ENCODE assay signal across 7 mouse cellular contexts in the genomic region with DNA sequence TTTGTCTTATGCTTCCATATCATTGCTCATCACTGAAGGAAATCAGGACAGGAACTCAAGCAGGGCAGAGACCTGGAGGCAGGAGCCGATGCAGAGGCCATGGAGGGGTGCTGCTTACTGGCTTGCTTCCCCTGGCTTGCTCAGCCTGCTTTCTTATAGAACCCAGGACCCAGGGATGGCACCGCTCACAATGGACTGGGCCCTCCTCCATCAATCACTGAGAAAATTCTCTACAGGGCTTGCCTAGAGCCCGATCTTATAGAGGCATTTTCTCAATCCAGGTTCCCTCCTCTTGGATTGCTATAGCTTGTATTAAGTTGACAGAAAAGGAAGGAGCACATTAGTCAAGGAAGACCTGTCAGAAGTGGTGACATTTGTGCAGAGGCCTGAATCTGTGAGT. TPM values are rescaled to one million over a fixed set of nuclear protein-coding genes. Genes with fewer than 3 reads are reported as not detected.
DNase-seq lines count a peak whose midpoint lies in the region; ATAC-seq lines count a peak whose summit lies in the region.

No protein-coding gene starts in this region.

- DNase-seq in kidney, postnatal 4 days, result no peak
- DNase-seq in forebrain, embryonic 11.5 days (ENCODE audit: low spot score), result no peak
- no peak for DNase-seq in thymus, postnatal 4 days
- DNase-seq in cerebellum, postnatal 10 days, result no peak

- H3K4me1 ChIP-seq in kidney, embryonic 15.5 days, result peaks cover 21% of the 10 kb centered on the region
- peaks cover 11% of the 10 kb centered on the region; the same call in 1 of the 2 replicates for H3K4me1 ChIP-seq in forebrain, embryonic 11.5 days (replicated peaks; ENCODE audit: control insufficient read depth, insufficient read depth, low read length)
- peaks cover 9% of the 10 kb centered on the region for H3K4me1 ChIP-seq in intestine, embryonic 16.5 days (ENCODE audit: control insufficient read depth, insufficient read depth, low read length)
- H3K4me1 ChIP-seq in neural tube, embryonic 14.5 days (ENCODE audit: control insufficient read depth, insufficient read depth, low read length), result peaks cover 12% of the 10 kb centered on the region

- H3K36me3 ChIP-seq in kidney, embryonic 15.5 days, result no peaks in the 10 kb centered on the region
- no peaks in the 10 kb centered on the region for H3K36me3 ChIP-seq in forebrain, embryonic 11.5 days (ENCODE audit: control insufficient read depth, insufficient read depth, low read length)
- no peaks in the 10 kb centered on the region for H3K36me3 ChIP-seq in intestine, embryonic 16.5 days (ENCODE audit: control insufficient read depth, insufficient read depth, low read length)
- no peaks in the 10 kb centered on the region for H3K36me3 ChIP-seq in neural tube, embryonic 14.5 days (ENCODE audit: control insufficient read depth, insufficient read depth, low read length)

- H3K27me3 ChIP-seq in kidney, embryonic 15.5 days, result peaks cover 65% of the 10 kb centered on the region
- H3K27me3 ChIP-seq in forebrain, embryonic 11.5 days (ENCODE audit: control insufficient read depth, insufficient read depth, low read length), result peaks cover 41% of the 10 kb centered on the region
- H3K27me3 ChIP-seq in intestine, embryonic 16.5 days (replicated peaks; ENCODE audit: control insufficient read depth, insufficient read depth, low read length), result peaks cover 18% of the 10 kb centered on the region
- peaks cover 29% of the 10 kb centered on the region for H3K27me3 ChIP-seq in neural tube, embryonic 14.5 days (ENCODE audit: control insufficient read depth, insufficient read depth, low read length)

- H3K4me3 ChIP-seq in kidney, embryonic 15.5 days (replicated peaks), result no peak overlapping the region; the same call in 1 of the 2 replicates
- H3K4me3 ChIP-seq in forebrain, embryonic 11.5 days (ENCODE audit: low read depth, low read length), result peak overlapping the region; percentile 41; the same call in 1 of the 2 replicates
- no peak overlapping the region; the same call in 1 of the 2 replicates for H3K4me3 ChIP-seq in intestine, embryonic 16.5 days (ENCODE audit: low read length)
- no peak overlapping the region for H3K4me3 ChIP-seq in neural tube, embryonic 14.5 days (ENCODE audit: low read depth, low read length)

- ATAC-seq in kidney, embryonic 15.5 days (replicated peaks; ENCODE audit: low FRiP score), result no peak
- ATAC-seq in forebrain, embryonic 11.5 days (replicated peaks; ENCODE audit: low FRiP score), result no peak
- ATAC-seq in intestine, embryonic 16.5 days, result no peak
- ATAC-seq in neural tube, embryonic 14.5 days (ENCODE audit: low read depth), result no peak

- H3K9me3 ChIP-seq in kidney, embryonic 15.5 days (replicated peaks), result no peaks in the 10 kb centered on the region
- H3K9me3 ChIP-seq in forebrain, embryonic 11.5 days (ENCODE audit: control insufficient read depth, low read length), result no peaks in the 10 kb centered on the region
- no peaks in the 10 kb centered on the region for H3K9me3 ChIP-seq in intestine, embryonic 16.5 days (ENCODE audit: control insufficient read depth, low read length)
- no peaks in the 10 kb centered on the region for H3K9me3 ChIP-seq in neural tube, embryonic 14.5 days (ENCODE audit: control insufficient read depth, low read length)

- no peak overlapping the region for H3K27ac ChIP-seq in kidney, embryonic 15.5 days
- no peak overlapping the region for H3K27ac ChIP-seq in forebrain, embryonic 11.5 days (ENCODE audit: low read depth, low read length)
- no peak overlapping the region for H3K27ac ChIP-seq in intestine, embryonic 16.5 days (ENCODE audit: low read length)
- no peak overlapping the region for H3K27ac ChIP-seq in neural tube, embryonic 14.5 days (ENCODE audit: low read depth, low read length)

- WGBS in kidney, embryonic 15.5 days, result 54% methylated on average over 3 of the region's 3 CpGs
- WGBS in forebrain, embryonic 11.5 days, result 52% methylated on average over 3 of the region's 3 CpGs
- 56% methylated on average over 3 of the region's 3 CpGs for WGBS in intestine, embryonic 16.5 days
- 45% methylated on average over 3 of the region's 3 CpGs for WGBS in neural tube, embryonic 14.5 days

- H3K9ac ChIP-seq in kidney, embryonic 15.5 days, result no peak overlapping the region
- no peak overlapping the region for H3K9ac ChIP-seq in forebrain, embryonic 11.5 days (ENCODE audit: low read length)
- H3K9ac ChIP-seq in intestine, embryonic 16.5 days (ENCODE audit: low read depth, low read length), result no peak overlapping the region
- H3K9ac ChIP-seq in neural tube, embryonic 14.5 days (replicated peaks; ENCODE audit: low read depth, low read length), result no peak overlapping the region

- H3K4me2 ChIP-seq in kidney, embryonic 15.5 days, result peak overlapping the region; percentile 75
- H3K4me2 ChIP-seq in forebrain, embryonic 11.5 days (ENCODE audit: low read depth, low read length, severe bottlenecking), result no peak overlapping the region; the same call in 1 of the 2 replicates
- peak overlapping the region; percentile 85 for H3K4me2 ChIP-seq in intestine, embryonic 16.5 days (ENCODE audit: low read depth, low read length)
- peak overlapping the region; percentile 62; the same call in 1 of the 2 replicates for H3K4me2 ChIP-seq in neural tube, embryonic 14.5 days (ENCODE audit: low read depth, low read length)

RNA-seq across cellular contexts. Expression of gene Pllp, which starts 0.5 kb away (rescaled TPM):
- 12.1 and 13.1 TPM in 2 replicates for polyA plus RNA-seq in kidney, embryonic 15.5 days (2015; fragmentation: Nextera tagmentation; extraction: Ambion mirVana)
- 0.60 and 0.96 TPM in 2 replicates for polyA plus RNA-seq in forebrain, embryonic 11.5 days (2014; fragmentation: Nextera tagmentation; extraction: Ambion mirVana)
- 55.6 and 64.0 TPM in 2 replicates for polyA plus RNA-seq in intestine, embryonic 16.5 days (2015; fragmentation: Nextera tagmentation; extraction: Ambion mirVana)
- 2.2 and 2.9 TPM in 2 replicates for polyA plus RNA-seq in neural tube, embryonic 14.5 days (2014; fragmentation: Nextera tagmentation; extraction: Ambion mirVana)

RNA-seq across cellular contexts. Expression of gene Arl2bp, which starts 30.2 kb away (rescaled TPM):
- polyA plus RNA-seq in kidney, embryonic 15.5 days (2015; fragmentation: Nextera tagmentation; extraction: Ambion mirVana), result 138 and 142 TPM in 2 replicates
- polyA plus RNA-seq in forebrain, embryonic 11.5 days (2014; fragmentation: Nextera tagmentation; extraction: Ambion mirVana), result 82.3 and 89.1 TPM in 2 replicates
- polyA plus RNA-seq in intestine, embryonic 16.5 days (2015; fragmentation: Nextera tagmentation; extraction: Ambion mirVana), result 104 and 106 TPM in 2 replicates
- 71.1 and 105 TPM in 2 replicates for polyA plus RNA-seq in neural tube, embryonic 14.5 days (2014; fragmentation: Nextera tagmentation; extraction: Ambion mirVana)

RNA-seq across cellular contexts. Expression of gene Ccl22, which starts 48.8 kb away (rescaled TPM):
- not detected in 2 replicates for polyA plus RNA-seq in kidney, embryonic 15.5 days (2015; fragmentation: Nextera tagmentation; extraction: Ambion mirVana)
- polyA plus RNA-seq in forebrain, embryonic 11.5 days (2014; fragmentation: Nextera tagmentation; extraction: Ambion mirVana), result not detected in 2 replicates
- polyA plus RNA-seq in intestine, embryonic 16.5 days (2015; fragmentation: Nextera tagmentation; extraction: Ambion mirVana), result 0.10 TPM in 1 of 2 replicates, not detected in the other
- polyA plus RNA-seq in neural tube, embryonic 14.5 days (2014; fragmentation: Nextera tagmentation; extraction: Ambion mirVana), result not detected in 2 replicates
